Mouse (Mus musculus) embryo, embryonic 11 days (tissue): ENCODE measurements at regions not wholly inside any gene's neighbourhood (a gene's known extent, or its start where the extent isn't known, plus 50 kb on each side); places are given as distances from the start of the nearest gene placed in this dataset.

Source experiments
- DNase-seq: peaks from one replicate; pipeline ENCODE4 v3.0.0-alpha.2; 2015

GRCm38 (mm10) chr13:39774554-39774953 is 586.7 kb downstream of the Ofcc1 start:
- DNase-seq = no peak

DNA sequence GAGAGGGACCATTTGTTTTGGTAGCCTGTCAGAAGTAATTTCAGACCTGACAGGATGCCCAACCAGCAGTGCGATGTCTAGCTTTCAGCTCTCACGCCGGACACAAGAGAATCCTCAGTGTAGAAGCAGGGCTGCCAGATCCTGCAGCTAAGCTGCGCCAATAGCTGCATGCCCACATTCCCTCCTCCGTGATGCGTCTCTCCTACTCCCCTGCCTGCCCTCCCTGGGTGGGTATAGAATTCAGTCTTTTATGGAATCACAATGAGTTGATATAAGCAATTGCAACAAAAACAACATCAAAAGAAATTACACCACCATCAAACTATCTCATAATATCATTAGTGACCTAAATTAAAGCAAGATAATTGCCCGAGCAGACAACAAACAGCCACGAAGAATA is 587.1 kb downstream of the Ofcc1 start:
- DNase-seq = no peak

GRCm38 (mm10) chr13:39769228-39769627 is 592.0 kb downstream of the Ofcc1 start:
- no peak for DNase-seq

GRCm38 (mm10) chr13:39766897-39767296 is 594.4 kb downstream of the Ofcc1 start:
- no peak for DNase-seq
